Mouse (Mus musculus): ENCODE data around the gene Olfr980. TPM values are rescaled to one million over a fixed set of nuclear protein-coding genes. Genes with fewer than 3 reads are reported as not detected.
"Not testable (repeated sequence)": the region's sequence is repeated elsewhere in the genome, so short reads cannot be mapped to it uniquely, and the experiment has no call there.

The Olfr980 gene
- polyA plus RNA-seq (2012; rRNA removed) = not detected in 2 replicates

DNA sequence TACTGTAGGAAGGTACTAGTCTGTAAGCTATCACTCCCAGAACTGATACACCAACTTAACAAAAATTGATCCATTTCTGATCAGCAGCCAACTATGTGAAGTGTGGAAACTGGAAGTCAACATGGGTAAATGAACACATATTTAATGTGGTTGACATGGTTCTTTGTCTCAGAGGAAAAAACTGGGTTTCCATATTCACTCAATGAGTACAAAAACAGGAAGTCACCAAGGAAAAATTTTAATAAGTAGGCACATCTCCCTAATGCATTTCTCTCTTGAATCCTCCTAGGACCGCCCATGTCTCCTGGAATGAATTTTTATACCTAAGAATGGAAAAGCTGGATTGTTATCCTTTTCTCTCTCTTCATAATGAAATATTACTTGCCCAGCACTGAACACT, at the start of gene Olfr980:
Gene Olfr980 (minus strand): TSS at position 101 of the 400 bp plus-strand sequence.
- DNase-seq (ENCODE audit: extremely low spot score in 1 of 2, low spot score in 1 of 2) = no peak

DNA sequence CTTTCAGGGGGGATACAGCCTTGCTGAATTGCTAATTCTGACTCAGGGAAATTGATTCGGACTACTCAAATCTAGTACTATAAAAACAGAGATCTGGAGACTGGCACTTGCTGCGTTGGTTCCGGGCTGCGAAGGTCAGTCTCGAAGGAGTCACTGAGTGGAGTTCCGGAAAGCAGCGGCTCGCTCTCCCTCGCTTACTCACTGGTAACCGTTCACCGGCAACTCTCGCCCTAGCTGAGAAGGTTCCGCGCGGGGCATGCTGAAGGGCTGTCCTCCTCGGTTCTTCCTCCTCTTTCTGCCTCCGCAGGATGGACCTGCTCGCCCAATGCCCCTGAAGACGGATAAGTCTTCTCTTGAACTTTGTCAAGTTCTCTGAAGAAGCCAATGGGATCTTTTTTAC, 40.8 kb upstream of the Olfr980 start:
- no peak for DNase-seq (ENCODE audit: extremely low spot score in 1 of 2, low spot score in 1 of 2)

DNA sequence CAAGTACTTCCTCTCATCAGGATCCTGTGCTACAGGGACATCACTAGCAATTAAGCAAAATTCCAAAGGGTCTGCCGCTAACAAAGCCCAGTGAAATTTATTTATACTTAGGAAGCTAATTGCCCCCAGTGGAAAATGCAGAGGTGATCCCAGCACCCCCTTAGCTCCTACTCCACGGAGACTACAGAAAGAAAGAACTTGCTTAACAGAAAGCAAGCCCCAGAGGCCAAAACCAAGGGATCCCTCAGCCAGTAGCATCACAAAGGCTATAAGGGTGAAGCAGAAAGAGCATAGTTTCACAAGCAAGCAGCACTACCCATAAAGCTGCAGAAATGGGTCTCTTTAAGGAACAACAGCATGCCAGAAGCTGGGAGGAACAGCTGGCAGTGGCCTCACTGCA, 11.8 kb upstream of the Olfr980 start, which contains the start of gene Olfr981:
Gene Olfr981 (plus strand): TSS at position 301 of the 400 bp plus-strand sequence.
- no peak for DNase-seq (ENCODE audit: extremely low spot score in 1 of 2, low spot score in 1 of 2)

- no peak for DNase-seq (ENCODE audit: extremely low spot score in 1 of 2, low spot score in 1 of 2)
Observed at GRCm38 (mm10) chr9:40003365-40003764, 6.0 kb downstream of the Olfr980 start, which contains the start of gene Olfr979. Gene Olfr979, minus strand, starts transcription at chr9:40003465.

DNA sequence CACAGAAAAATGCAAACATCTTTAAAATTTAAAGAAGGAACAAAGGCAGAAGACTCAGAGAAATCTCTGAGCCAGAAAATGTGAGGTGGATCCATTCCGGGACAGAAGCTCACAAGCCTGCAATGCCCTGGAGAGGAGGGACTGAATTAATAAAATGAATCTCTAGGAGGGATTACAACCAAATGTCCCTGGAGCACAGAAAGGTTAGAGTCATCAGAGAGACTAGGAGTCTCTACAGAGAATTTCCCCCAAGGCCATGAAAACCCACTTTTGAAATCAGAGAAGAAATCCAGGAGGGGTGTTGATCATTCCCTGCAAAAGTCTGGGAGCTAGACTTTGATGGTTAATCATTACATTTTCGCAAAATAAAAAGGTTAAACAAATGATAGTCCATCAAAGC, 17.6 kb downstream of the Olfr980 start, which contains the start of gene Olfr978:
Gene Olfr978 (plus strand): TSS at position 301 of the 400 bp plus-strand sequence.
- DNase-seq (ENCODE audit: extremely low spot score in 1 of 2, low spot score in 1 of 2) = no peak

DNA sequence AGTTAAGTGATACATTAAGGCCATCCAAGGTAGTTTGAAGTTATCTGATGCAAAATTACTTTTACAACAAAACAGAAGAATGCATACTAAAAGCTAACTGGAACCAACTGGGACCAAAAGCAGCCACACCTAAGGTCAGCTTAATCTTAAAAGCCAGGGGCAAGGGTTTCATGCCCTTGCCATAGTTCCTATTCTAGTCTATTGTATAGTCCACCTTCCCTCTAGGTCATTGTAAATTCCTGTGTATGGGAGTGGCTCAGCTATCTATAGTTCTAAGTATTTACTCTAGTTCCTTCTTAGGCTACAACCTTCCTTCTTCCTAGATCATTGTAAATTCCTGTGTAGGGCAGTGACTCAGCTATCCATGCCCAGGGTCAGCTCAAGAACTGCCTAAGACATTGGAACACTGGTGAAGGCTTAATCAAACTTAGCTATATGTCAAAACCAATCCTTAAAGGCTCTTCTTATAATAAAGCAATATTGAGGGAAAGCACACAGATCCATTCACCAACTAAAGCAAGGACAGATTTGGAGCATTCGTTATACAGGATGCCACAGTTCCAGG, 32.7 kb downstream of the Olfr980 start:
- DNase-seq (ENCODE audit: extremely low spot score in 1 of 2, low spot score in 1 of 2) = not testable (repeated sequence)

- not testable (repeated sequence) for DNase-seq (ENCODE audit: extremely low spot score in 1 of 2, low spot score in 1 of 2)
Observed at GRCm38 (mm10) chr9:39961033-39961432, 48.3 kb downstream of the Olfr980 start, which contains the start of gene Olfr976. Gene Olfr976, minus strand, starts transcription at chr9:39961133.

Other genes with a start within 250 kb of the Olfr980 start
- gene Olfr968, start 226.3 kb downstream of the Olfr980 start, polyA plus RNA-seq (2012; rRNA removed) = not detected in 2 replicates
- gene Olfr969, start 218.6 kb downstream of the Olfr980 start, polyA plus RNA-seq (2012; rRNA removed) = not detected in 2 replicates
- not detected in 2 replicates for gene Olfr970, start 200.7 kb downstream of the Olfr980 start, polyA plus RNA-seq (2012; rRNA removed)
- gene Olfr971, start 172.7 kb downstream of the Olfr980 start, polyA plus RNA-seq (2012; rRNA removed) = not detected in 2 replicates
- 0.06 TPM in 1 of 2 replicates, not detected in the other for gene Olfr972, start 143.2 kb downstream of the Olfr980 start, polyA plus RNA-seq (2012; rRNA removed)
- not detected in 2 replicates for gene Olfr229, start 102.2 kb downstream of the Olfr980 start, polyA plus RNA-seq (2012; rRNA removed)
- not detected in 2 replicates for gene Olfr974, start 72.1 kb downstream of the Olfr980 start, polyA plus RNA-seq (2012; rRNA removed)
- gene Olfr975, start 57.5 kb downstream of the Olfr980 start, polyA plus RNA-seq (2012; rRNA removed) = 0.02 TPM in 1 of 2 replicates, not detected in the other
- gene Olfr976, start 48.4 kb downstream of the Olfr980 start, polyA plus RNA-seq (2012; rRNA removed) = not detected in 2 replicates
- gene Olfr978, start 17.5 kb downstream of the Olfr980 start, polyA plus RNA-seq (2012; rRNA removed) = not detected in 2 replicates
- gene Olfr979, start 6.1 kb downstream of the Olfr980 start, polyA plus RNA-seq (2012; rRNA removed) = not detected in 2 replicates
- gene Olfr981, start 11.9 kb upstream of the Olfr980 start, polyA plus RNA-seq (2012; rRNA removed) = 0.04 and 0.11 TPM in 2 replicates
- gene Olfr982, start 64.2 kb upstream of the Olfr980 start, polyA plus RNA-seq (2012; rRNA removed) = not detected in 2 replicates
- gene Olfr983, start 84.0 kb upstream of the Olfr980 start, polyA plus RNA-seq (2012; rRNA removed) = not detected in 2 replicates
- not detected in 2 replicates for gene Olfr984, start 104.6 kb upstream of the Olfr980 start, polyA plus RNA-seq (2012; rRNA removed)
- 0.08 TPM in 1 of 2 replicates, not detected in the other for gene Olfr985, start 120.6 kb upstream of the Olfr980 start, polyA plus RNA-seq (2012; rRNA removed)
- not detected in 2 replicates for gene Tmem225, start 138.5 kb upstream of the Olfr980 start, polyA plus RNA-seq (2012; rRNA removed)
- not detected in 2 replicates for gene Olfr986, start 171.3 kb upstream of the Olfr980 start, polyA plus RNA-seq (2012; rRNA removed)
- 3.7 and 4.1 TPM in 2 replicates for gene Zfp202, start 182.7 kb upstream of the Olfr980 start, polyA plus RNA-seq (2012; rRNA removed)

Measured in frontal cortex, adult 2 months (tissue).